Mouse (Mus musculus) forebrain, postnatal 0 days (tissue): Measurements from ENCODE around the gene Ngdn. TPM values are rescaled to one million over a fixed set of nuclear protein-coding genes. Genes with fewer than 3 reads are reported as not detected.
A peak's percentile ranks its signal among the peaks of the same experiment; 100 is the strongest.

Experiments
- ATAC-seq: fragments of 200-750 bp; cut with Nextera tagmentation; 2 replicates; pipeline ENCODE4 v1.8.0; 2017; ENCODE audit warnings: mild to moderate bottlenecking, moderate library complexity
- DNase-seq: peaks from one replicate; pipeline ENCODE4 v3.0.0-alpha.2; 2015
- H3K27ac ChIP-seq: fragments of 300-500 bp; sonication (generic); 2 replicates; pipeline ENCODE4 v1.5.1; 2014; ENCODE audit warnings: low read depth, mild to moderate bottlenecking, antibody characterized with exemption, low read length, moderate library complexity, mixed read lengths
- H3K27me3 ChIP-seq: fragments of 300-500 bp; sonication (generic); 2 replicates; pipeline ENCODE4 v1.6.1; 2014; ENCODE audit warnings: mild to moderate bottlenecking, low read length, mixed read lengths; ENCODE audit not compliant: insufficient read depth
- H3K36me3 ChIP-seq: fragments of 300-500 bp; sonication (generic); 2 replicates; pipeline ENCODE4 v1.6.1; 2014; ENCODE audit warnings: mild to moderate bottlenecking, moderate library complexity; ENCODE audit not compliant: insufficient read depth
- H3K4me1 ChIP-seq: fragments of 300-500 bp; sonication (generic); 2 replicates; pipeline ENCODE4 v1.6.1; 2014; ENCODE audit warnings: antibody characterized with exemption; ENCODE audit not compliant: insufficient read depth
- H3K4me2 ChIP-seq: fragments of 300-500 bp; sonication (generic); 2 replicates; pipeline ENCODE4 v1.6.1; 2014; ENCODE audit warnings: low read depth, mild to moderate bottlenecking, moderate library complexity
- H3K4me3 ChIP-seq: fragments of 300-500 bp; sonication (generic); 2 replicates; pipeline ENCODE4 v1.5.1; 2014; ENCODE audit warnings: low read depth, low read length, mixed read lengths
- H3K9ac ChIP-seq: fragments of 300-500 bp; sonication (generic); 2 replicates; pipeline ENCODE4 v1.6.1; 2014; ENCODE audit warnings: mild to moderate bottlenecking
- H3K9me3 ChIP-seq: fragments of 300-500 bp; sonication (generic); 2 replicates; pipeline ENCODE4 v1.6.1; 2016; ENCODE audit warnings: low read length
- CTCF ChIP-seq: sonication (generic); IDR thresholded peaks from 2 replicates; pipeline ENCODE4 v1.5.1; 2016; ENCODE audit warnings: antibody characterized with exemption, control low read depth, low read depth
- WGBS: fragments of 180-500 bp; shearing (Covaris S2); extraction: QIAGEN DNeasy Blood & Tissue Kit; methylation state at CpG from one replicate; pipeline ENCODE4 v1.1.7; 2014; 5-methylcytosine and 5-hydroxymethylcytosine counted together
- polyA plus RNA-seq: library from polyadenylated mRNA; unstranded; fragments of >200 nt; fragmentation: Nextera tagmentation; extraction: Ambion mirVana; gene quantifications from 2 replicates; pipeline ENCODE4 v1.2.1, GENCODE M21; 2015
- total RNA-seq: library from RNA; depleted of rRNA; stranded (reverse); fragments of >200 nt; gene quantifications from 2 replicates; pipeline ENCODE4 v1.2.3, GENCODE M21; 2014

Ngdn gene
- total and polyA plus RNA-seq, 2 experiments from 2014 or later, result 24.2 to 47.9 TPM

GRCm38 (mm10) chr14:55005506-55005905, 9.7 kb upstream of the Ngdn start:
- 85% methylated on average over 2 of the region's 2 CpGs for WGBS
- no peak for DNase-seq

GRCm38 (mm10) chr14:55005967-55006366, 9.3 kb upstream of the Ngdn start:
- no peak overlapping the region for H3K27ac ChIP-seq
- 78% methylated on average over 8 of the region's 8 CpGs for WGBS
- no peak for ATAC-seq
- no peaks in the 10 kb centered on the region for H3K36me3 ChIP-seq
- no peaks in the 10 kb centered on the region for H3K27me3 ChIP-seq
- no peak for DNase-seq
- H3K4me1 ChIP-seq, result no peaks in the 10 kb centered on the region
- no peak overlapping the region for H3K4me2 ChIP-seq
- H3K9me3 ChIP-seq, result no peaks in the 10 kb centered on the region
- no peak overlapping the region for H3K9ac ChIP-seq
- no peak for TF ChIP-seq CTCF
- no peak overlapping the region for H3K4me3 ChIP-seq

More at GRCm38 (mm10) chr14:55005506-55005905, 9.7 kb upstream of the Ngdn start:
- no peak for ATAC-seq
- no peaks in the 10 kb centered on the region for H3K9me3 ChIP-seq
- no peaks in the 10 kb centered on the region for H3K27me3 ChIP-seq
- H3K27ac ChIP-seq, result no peak overlapping the region
- H3K36me3 ChIP-seq, result no peaks in the 10 kb centered on the region
- H3K9ac ChIP-seq, result no peak overlapping the region
- no peak overlapping the region for H3K4me2 ChIP-seq
- no peak for TF ChIP-seq CTCF
- H3K4me3 ChIP-seq, result no peak overlapping the region
- H3K4me1 ChIP-seq, result no peaks in the 10 kb centered on the region

GRCm38 (mm10) chr14:55006541-55006940, 8.7 kb upstream of the Ngdn start:
- no peak overlapping the region for H3K4me2 ChIP-seq
- H3K36me3 ChIP-seq, result no peaks in the 10 kb centered on the region
- no peaks in the 10 kb centered on the region for H3K9me3 ChIP-seq
- H3K9ac ChIP-seq, result no peak overlapping the region
- ATAC-seq, result no peak
- no peak overlapping the region for H3K27ac ChIP-seq
- WGBS, result 81% methylated on average over 3 of the region's 3 CpGs
- TF ChIP-seq CTCF, result no peak
- H3K27me3 ChIP-seq, result no peaks in the 10 kb centered on the region
- no peak for DNase-seq
- no peaks in the 10 kb centered on the region for H3K4me1 ChIP-seq
- no peak overlapping the region for H3K4me3 ChIP-seq

- no peak for DNase-seq
- no peaks in the 10 kb centered on the region for H3K4me1 ChIP-seq
- ATAC-seq, result no peak
- no peaks in the 10 kb centered on the region for H3K36me3 ChIP-seq
- WGBS, result 85% methylated on average over 9 of the region's 9 CpGs
- no peak overlapping the region for H3K9ac ChIP-seq
- H3K27ac ChIP-seq, result no peak overlapping the region
- no peak for TF ChIP-seq CTCF
- no peak overlapping the region for H3K4me3 ChIP-seq
- H3K9me3 ChIP-seq, result no peaks in the 10 kb centered on the region
- H3K4me2 ChIP-seq, result no peak overlapping the region
- H3K27me3 ChIP-seq, result no peaks in the 10 kb centered on the region
Observed at GRCm38 (mm10) chr14:55007120-55007908, 7.9 kb upstream of the Ngdn start.

- H3K4me2 ChIP-seq, result no peak overlapping the region
- DNase-seq (no peak), ATAC-seq (no peak)
- WGBS, result 77% methylated on average over 8 of the region's 8 CpGs
- no peaks in the 10 kb centered on the region for H3K9me3 ChIP-seq
- no peak for TF ChIP-seq CTCF
- H3K27ac ChIP-seq, result no peak overlapping the region
- H3K9ac ChIP-seq, result no peak overlapping the region
- H3K27me3 ChIP-seq, result no peaks in the 10 kb centered on the region
- H3K36me3 ChIP-seq, result no peaks in the 10 kb centered on the region
- H3K4me3 ChIP-seq, result no peak overlapping the region
- H3K4me1 ChIP-seq, result no peaks in the 10 kb centered on the region
Observed at GRCm38 (mm10) chr14:55008417-55008816, 6.8 kb upstream of the Ngdn start.

- Histone ChIP-seq H3K9ac (no peak overlapping the region), H3K4me2 (no peak overlapping the region), H3K36me3 (no peaks in the 10 kb centered on the region), H3K4me1 (no peaks in the 10 kb centered on the region), H3K27me3 (no peaks in the 10 kb centered on the region), H3K27ac (no peak overlapping the region), H3K9me3 (no peaks in the 10 kb centered on the region), H3K4me3 (no peak overlapping the region)
- peak; percentile 60 for TF ChIP-seq CTCF
- 60% methylated on average over 4 of the region's 4 CpGs for WGBS
- no peak for ATAC-seq
- peak; percentile 54 for DNase-seq
Observed at GRCm38 (mm10) chr14:55011116-55011515, 4.1 kb upstream of the Ngdn start.

- no peak for TF ChIP-seq CTCF
- DNase-seq (no peak), ATAC-seq (peak; percentile 38)
- Histone ChIP-seq H3K27ac (peak overlapping the region; percentile 97), H3K9ac (peak overlapping the region; percentile 72), H3K27me3 (no peaks in the 10 kb centered on the region), H3K36me3 (no peaks in the 10 kb centered on the region; the same call in 1 of the 2 replicates), H3K4me3 (peak overlapping the region; percentile 49), H3K9me3 (no peaks in the 10 kb centered on the region), H3K4me2 (peak overlapping the region; percentile 83), H3K4me1 (no peaks in the 10 kb centered on the region)
- under 1% methylated on average over 27 of the region's 27 CpGs for WGBS
Observed at GRCm38 (mm10) chr14:55014591-55014990, 663 bp upstream of the Ngdn start.
